Mouse (Mus musculus): ENCODE results near the gene Kdm2b. TPM values are rescaled to one million over a fixed set of nuclear protein-coding genes. Genes with fewer than 3 reads are reported as not detected.

Kdm2b gene
- total RNA-seq, 2 experiments from 2014 or later = 35.0 to 36.7 TPM

GRCm38 (mm10) chr5:122927092-122927491 is 62.5 kb downstream of the Kdm2b start:
- Histone ChIP-seq H3K27ac (no peak overlapping the region), H3K4me3 (no peak overlapping the region)
- no peak for TF ChIP-seq CTCF (conservative IDR thresholded peaks at IDR 0.05)
- no peak for DNase-seq (ENCODE audit: low spot score in 2 of 2)

GRCm38 (mm10) chr5:122926341-122926740 is 63.3 kb downstream of the Kdm2b start:
- Histone ChIP-seq H3K27ac (no peak overlapping the region), H3K4me3 (no peak overlapping the region)
- TF ChIP-seq CTCF (conservative IDR thresholded peaks at IDR 0.05) = no peak
- no peak for DNase-seq (ENCODE audit: low spot score in 2 of 2)

GRCm38 (mm10) chr5:122925534-122925958 is 64.1 kb downstream of the Kdm2b start:
- DNase-seq (ENCODE audit: low spot score in 2 of 2) = peak; percentile 71 to 77
- TF ChIP-seq CTCF (conservative IDR thresholded peaks at IDR 0.05) = peak; percentile 95
- Histone ChIP-seq H3K4me3 (peak overlapping the region; percentile 20; the same call in 1 of the 2 replicates), H3K27ac (0 out of 2 replicates have a peak overlapping the region, but pooled peaks have one; percentile 43)

GRCm38 (mm10) chr5:122923871-122924465 is 65.7 kb downstream of the Kdm2b start:
- no peak for TF ChIP-seq CTCF (conservative IDR thresholded peaks at IDR 0.05)
- H3K4me3 ChIP-seq = no peak overlapping the region
- no peak overlapping the region for H3K27ac ChIP-seq
- DNase-seq (ENCODE audit: low spot score in 2 of 2) = no peak

GRCm38 (mm10) chr5:122921941-122922340 is 67.7 kb downstream of the Kdm2b start:
- DNase-seq (ENCODE audit: low spot score in 2 of 2) = no peak
- H3K27ac ChIP-seq = no peak overlapping the region
- H3K4me3 ChIP-seq = no peak overlapping the region
- TF ChIP-seq CTCF (conservative IDR thresholded peaks at IDR 0.05) = no peak

- TF ChIP-seq CTCF (conservative IDR thresholded peaks at IDR 0.05) = no peak
- Histone ChIP-seq H3K4me3 (no peak overlapping the region), H3K27ac (no peak overlapping the region)
- no peak for DNase-seq (ENCODE audit: low spot score in 2 of 2)
These were observed 69.1 kb downstream of the Kdm2b start for GRCm38 (mm10) chr5:122920557-122920956.

- DNase-seq (ENCODE audit: low spot score in 2 of 2) = no peak
- TF ChIP-seq CTCF (conservative IDR thresholded peaks at IDR 0.05) = no peak
- H3K27ac ChIP-seq = no peak overlapping the region
These were observed 71.5 kb downstream of the Kdm2b start for GRCm38 (mm10) chr5:122917982-122918711.

GRCm38 (mm10) chr5:122916147-122916546 is 73.5 kb downstream of the Kdm2b start:
- TF ChIP-seq CTCF (conservative IDR thresholded peaks at IDR 0.05) = no peak
- Histone ChIP-seq H3K4me3 (no peak overlapping the region), H3K27ac (no peak overlapping the region)
- DNase-seq (ENCODE audit: low spot score in 2 of 2) = no peak

More at GRCm38 (mm10) chr5:122917982-122918711, 71.5 kb downstream of the Kdm2b start:
- no peak overlapping the region for H3K4me3 ChIP-seq

GRCm38 (mm10) chr5:122912863-122913262 is 76.8 kb downstream of the Kdm2b start:
- peak; percentile 45 for TF ChIP-seq CTCF (conservative IDR thresholded peaks at IDR 0.05)
- no peak overlapping the region for H3K4me3 ChIP-seq
- H3K27ac ChIP-seq = no peak overlapping the region
- DNase-seq (ENCODE audit: low spot score in 2 of 2) = no peak

- DNase-seq (ENCODE audit: low spot score in 2 of 2) = no peak
- Histone ChIP-seq H3K4me3 (no peak overlapping the region), H3K27ac (no peak overlapping the region)
- TF ChIP-seq CTCF (conservative IDR thresholded peaks at IDR 0.05) = no peak
These were observed 80.1 kb downstream of the Kdm2b start for GRCm38 (mm10) chr5:122909481-122909880.

GRCm38 (mm10) chr5:122908001-122908400 is 81.6 kb downstream of the Kdm2b start:
- no peak overlapping the region for H3K4me3 ChIP-seq
- peak; percentile 49 for TF ChIP-seq CTCF (conservative IDR thresholded peaks at IDR 0.05)
- H3K27ac ChIP-seq = no peak overlapping the region
- no peak for DNase-seq (ENCODE audit: low spot score in 2 of 2)

- Histone ChIP-seq H3K27ac (no peak overlapping the region), H3K4me3 (no peak overlapping the region)
- no peak for TF ChIP-seq CTCF (conservative IDR thresholded peaks at IDR 0.05)
- DNase-seq (ENCODE audit: low spot score in 2 of 2) = no peak
These were observed 82.4 kb downstream of the Kdm2b start for GRCm38 (mm10) chr5:122907182-122907581.

GRCm38 (mm10) chr5:122903165-122903564 is 86.5 kb downstream of the Kdm2b start:
- DNase-seq (ENCODE audit: low spot score in 2 of 2) = no peak
- TF ChIP-seq CTCF (conservative IDR thresholded peaks at IDR 0.05) = no peak
- H3K4me3 ChIP-seq = no peak overlapping the region
- H3K27ac ChIP-seq = no peak overlapping the region

- no peak overlapping the region for H3K4me3 ChIP-seq
- no peak overlapping the region for H3K27ac ChIP-seq
- no peak for TF ChIP-seq CTCF (conservative IDR thresholded peaks at IDR 0.05)
- DNase-seq (ENCODE audit: low spot score in 2 of 2) = no peak
These were observed 87.4 kb downstream of the Kdm2b start for GRCm38 (mm10) chr5:122902228-122902627.
